Mouse (Mus musculus) CH12.LX (cell line): ENCODE data around the gene Tdrd12. TPM values are rescaled to one million over a fixed set of nuclear protein-coding genes. Genes with fewer than 3 reads are reported as not detected.

Experiments used
- DNase-seq: peaks from one replicate; pipeline ENCODE4 v3.0.0-alpha.2; 2013; ENCODE audit errors: extremely low read depth
- H3K27ac ChIP-seq: 2 replicates; pipeline ENCODE4 v1.5.1; 2012; ENCODE audit warnings: low read depth, mild to moderate bottlenecking, control low read depth, moderate library complexity; ENCODE audit not compliant: insufficient read depth
- H3K27me3 ChIP-seq: replicated peaks from 2 replicates; pipeline ENCODE3; 2012; ENCODE audit warnings: inconsistent platforms
- H3K36me3 ChIP-seq, 2 experiments: replicated peaks in 1 of 2; 2 replicates each; pipeline versions ENCODE3 to v1.6.1; 2012; ENCODE audit warnings: inconsistent platforms in 1 of 2, low read length in 1 of 2, mild to moderate bottlenecking in 1 of 2, mixed read lengths in 1 of 2, moderate library complexity in 1 of 2; ENCODE audit not compliant: control insufficient read depth in 1 of 2, insufficient read depth in 1 of 2
- H3K4me1 ChIP-seq, 2 experiments: 2 replicates each; pipeline ENCODE4 v1.6.1; 2012; ENCODE audit warnings: inconsistent platforms in 1 of 2, moderate library complexity in 1 of 2; ENCODE audit not compliant: insufficient read depth in 2 of 2, control insufficient read depth in 1 of 2
- H3K4me2 ChIP-seq: 2 replicates; pipeline ENCODE4 v1.6.1; 2012; ENCODE audit warnings: low read depth, mild to moderate bottlenecking, control low read depth; ENCODE audit not compliant: poor library complexity, insufficient read depth, severe bottlenecking
- H3K4me3 ChIP-seq, 3 experiments: fragments of 150-350 bp in 1 of 3; sonication (generic) in 1 of 3; replicated peaks in 1 of 3; 2 replicates each; pipeline versions ENCODE3 to v1.5.1; 2011 to 2012; ENCODE audit warnings: low read depth in 2 of 3, low read length in 2 of 3, mild to moderate bottlenecking in 2 of 3, moderate library complexity in 2 of 3, control low read depth in 1 of 3, improper control_type of control experiment in 1 of 3, inconsistent platforms in 1 of 3, mixed read lengths in 1 of 3; ENCODE audit not compliant: poor library complexity in 1 of 3
- H3K79me2 ChIP-seq: replicated peaks from 2 replicates; pipeline ENCODE4 v1.6.1; 2012; ENCODE audit warnings: mild to moderate bottlenecking, moderate library complexity; ENCODE audit not compliant: control insufficient read depth, poor library complexity, insufficient read depth, severe bottlenecking; ENCODE audit errors: extremely low read depth
- H3K9ac ChIP-seq: 2 replicates; pipeline ENCODE4 v1.6.1; 2012; ENCODE audit warnings: low read depth, mild to moderate bottlenecking, control low read depth, moderate library complexity; ENCODE audit not compliant: insufficient read depth
- H3K9me3 ChIP-seq: replicated peaks from 2 replicates; pipeline ENCODE3; 2012; ENCODE audit warnings: low read length, inconsistent platforms, mixed read lengths
- CHD1 ChIP-seq: IDR thresholded peaks from 2 replicates; pipeline ENCODE4 v1.6.1; 2012; ENCODE audit warnings: low read depth, low read length, improper control_type of control experiment, inconsistent platforms
- CHD2 ChIP-seq: IDR thresholded peaks from 2 replicates; pipeline ENCODE4 v1.6.1; 2011; ENCODE audit warnings: low read length, improper control_type of control experiment
- CTCF ChIP-seq, 2 experiments: IDR thresholded peaks in 1 of 2; conservative IDR thresholded peaks in 1 of 2; 2 replicates each; pipeline ENCODE4 v1.5.1; 2011 to 2012; ENCODE audit warnings: low read depth in 2 of 2, low read length in 2 of 2, improper control_type of control experiment in 1 of 2, inconsistent platforms in 1 of 2, mild to moderate bottlenecking in 1 of 2, moderate library complexity in 1 of 2
- ELF1 ChIP-seq: IDR thresholded peaks from 2 replicates; pipeline ENCODE4 v1.6.1; 2014; ENCODE audit warnings: low read depth, mild to moderate bottlenecking, inconsistent platforms, low read length, improper control_type of control experiment
- EP300 ChIP-seq: IDR thresholded peaks from 2 replicates; pipeline ENCODE4 v1.6.1; 2011; ENCODE audit warnings: low read length, improper control_type of control experiment
- ETS1 ChIP-seq: conservative IDR thresholded peaks from 2 replicates; pipeline ENCODE4 v1.6.1; 2012; ENCODE audit warnings: low read depth, mild to moderate bottlenecking, inconsistent platforms, low read length, improper control_type of control experiment, moderate library complexity
- HCFC1 ChIP-seq: IDR thresholded peaks from 2 replicates; pipeline ENCODE4 v1.6.1; 2012; ENCODE audit warnings: low read depth, mild to moderate bottlenecking, inconsistent platforms, low read length, improper control_type of control experiment
- IRF4 ChIP-seq: IDR thresholded peaks from 2 replicates; pipeline ENCODE4 v1.6.1; 2014; ENCODE audit warnings: low read depth, mild to moderate bottlenecking, inconsistent platforms, low read length, improper control_type of control experiment
- JUN ChIP-seq: IDR thresholded peaks from 2 replicates; pipeline ENCODE4 v1.6.1; 2011; ENCODE audit warnings: low read depth, mild to moderate bottlenecking, low read length, improper control_type of control experiment, moderate library complexity; ENCODE audit not compliant: insufficient read depth
- JUND ChIP-seq: conservative IDR thresholded peaks from 2 replicates; pipeline ENCODE4 v1.6.1; 2011; ENCODE audit warnings: low read depth, low read length, improper control_type of control experiment
- KAT2A ChIP-seq: IDR thresholded peaks from 2 replicates; pipeline ENCODE4 v1.6.1; 2012; ENCODE audit warnings: low read length, improper control_type of control experiment, inconsistent platforms; ENCODE audit not compliant: insufficient replicate concordance
- MAFK ChIP-seq: IDR thresholded peaks from 2 replicates; pipeline ENCODE4 v1.6.1; 2011; ENCODE audit warnings: low read length, improper control_type of control experiment; ENCODE audit not compliant: insufficient replicate concordance
- MAX ChIP-seq: IDR thresholded peaks from 2 replicates; pipeline ENCODE4 v1.6.1; 2011; ENCODE audit warnings: low read length, improper control_type of control experiment
- MAZ ChIP-seq: IDR thresholded peaks from 2 replicates; pipeline ENCODE4 v1.6.1; 2012; ENCODE audit warnings: low read depth, mild to moderate bottlenecking, inconsistent platforms, low read length, improper control_type of control experiment, moderate library complexity
- MEF2A ChIP-seq: IDR thresholded peaks from 2 replicates; pipeline ENCODE4 v1.6.1; 2014; ENCODE audit warnings: low read depth, mild to moderate bottlenecking, inconsistent platforms, low read length, improper control_type of control experiment, borderline replicate concordance
- MYC ChIP-seq: IDR thresholded peaks from 2 replicates; pipeline ENCODE4 v1.6.1; 2011; ENCODE audit warnings: low read depth, mild to moderate bottlenecking, improper control_type of control experiment, low read length
- POLR2AphosphoS2 ChIP-seq: IDR thresholded peaks from 2 replicates; pipeline ENCODE4 v1.6.1; 2011; ENCODE audit warnings: low read depth, low read length, improper control_type of control experiment
- SIN3A ChIP-seq: IDR thresholded peaks from 2 replicates; pipeline ENCODE4 v1.6.1; 2012; ENCODE audit warnings: low read length, improper control_type of control experiment, inconsistent platforms
- SMC3 ChIP-seq: IDR thresholded peaks from 2 replicates; pipeline ENCODE4 v1.6.1; 2011; ENCODE audit warnings: low read depth, low read length, improper control_type of control experiment
- TBP ChIP-seq: conservative IDR thresholded peaks from 2 replicates; pipeline ENCODE4 v1.6.1; 2011; ENCODE audit warnings: low read depth, low read length, improper control_type of control experiment
- TCF12 ChIP-seq: IDR thresholded peaks from 2 replicates; pipeline ENCODE4 v1.6.1; 2014; ENCODE audit warnings: low read depth, mild to moderate bottlenecking, inconsistent platforms, low read length, improper control_type of control experiment
- USF1 ChIP-seq: IDR thresholded peaks from 2 replicates; pipeline ENCODE4 v1.6.1; 2014; ENCODE audit warnings: low read depth, mild to moderate bottlenecking, inconsistent platforms, low read length, improper control_type of control experiment
- USF2 ChIP-seq: conservative IDR thresholded peaks from 2 replicates; pipeline ENCODE4 v1.6.1; 2011; ENCODE audit warnings: low read depth, low read length, improper control_type of control experiment
- ZC3H11A ChIP-seq: IDR thresholded peaks from 2 replicates; pipeline ENCODE4 v1.6.1; 2012; ENCODE audit warnings: low read depth, mild to moderate bottlenecking, inconsistent platforms, low read length, improper control_type of control experiment
- ZKSCAN1 ChIP-seq: IDR thresholded peaks from 2 replicates; pipeline ENCODE4 v1.6.1; 2012; ENCODE audit warnings: low read depth, inconsistent platforms, low read length, improper control_type of control experiment, borderline replicate concordance
- ZMIZ1 ChIP-seq: IDR thresholded peaks from 2 replicates; pipeline ENCODE4 v1.6.1; 2012; ENCODE audit warnings: low read depth, mild to moderate bottlenecking, inconsistent platforms, low read length, improper control_type of control experiment
- ZNF384 ChIP-seq: IDR thresholded peaks from 2 replicates; pipeline ENCODE4 v1.6.1; 2012; ENCODE audit warnings: low read depth, low read length, improper control_type of control experiment, inconsistent platforms
- dilution Hi-C: fragments of 300-500 bp; cut with MboI; formaldehyde crosslinking; loops from 2 replicates; pipeline ENCODE4 v1.14.3; 2020; ENCODE audit warnings: low sequenced_read_pairs; ENCODE audit not compliant: extremely low pct_unique_long_range_greater_than_20kb, extremely low pct_ligation_motif_present
- in situ Hi-C: fragments of 300-500 bp; cut with MboI; formaldehyde crosslinking; loops from 3 replicates; pipeline ENCODE4 v1.14.3; 2019; ENCODE audit warnings: low sequenced_read_pairs, low pct_ligation_motif_present, low pct_unique_long_range_greater_than_20kb, mixed read lengths
- polyA plus RNA-seq: library from polyadenylated mRNA; unstranded; fragments of >175 nt; gene quantifications from 2 replicates; pipeline ENCODE4 v1.2.1, GENCODE M21; 2012; ENCODE audit warnings: low read depth; ENCODE audit not compliant: insufficient read length
- total RNA-seq, 2 experiments: library from RNA; depleted of rRNA; stranded (reverse); fragments of 300-350 nt in 1 of 2; fragments of >200 nt in 1 of 2; gene quantifications; 2 replicates each; pipeline ENCODE4 v1.2.3; 2012 to 2014

Tdrd12 gene
- total and polyA plus RNA-seq, 3 experiments = 0.08 to 0.21 (median 0.19) TPM

DNA sequence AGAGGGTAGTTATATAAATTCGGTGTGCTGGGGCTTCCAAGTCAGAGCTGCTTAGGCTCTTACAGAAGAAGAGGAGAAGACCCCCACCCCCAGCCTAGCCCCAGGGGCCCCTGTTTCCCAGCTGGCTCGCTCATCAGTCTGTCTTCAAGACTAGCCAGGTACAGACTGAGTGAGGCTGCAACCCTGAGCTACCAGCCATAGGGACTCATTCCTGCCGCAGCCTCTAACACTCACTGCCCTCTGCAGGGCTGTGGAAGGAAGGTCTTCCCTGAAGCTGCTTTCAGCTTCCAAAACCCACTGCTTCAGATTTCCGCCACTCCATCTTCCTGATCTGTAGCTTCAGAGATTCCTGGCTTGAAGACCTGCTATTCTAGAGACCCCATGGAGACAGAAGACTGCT is 35.5 kb downstream of the Tdrd12 start (continued):
- TF ChIP-seq ZC3H11A (no peak), SMC3 (peak; percentile 33)

DNA sequence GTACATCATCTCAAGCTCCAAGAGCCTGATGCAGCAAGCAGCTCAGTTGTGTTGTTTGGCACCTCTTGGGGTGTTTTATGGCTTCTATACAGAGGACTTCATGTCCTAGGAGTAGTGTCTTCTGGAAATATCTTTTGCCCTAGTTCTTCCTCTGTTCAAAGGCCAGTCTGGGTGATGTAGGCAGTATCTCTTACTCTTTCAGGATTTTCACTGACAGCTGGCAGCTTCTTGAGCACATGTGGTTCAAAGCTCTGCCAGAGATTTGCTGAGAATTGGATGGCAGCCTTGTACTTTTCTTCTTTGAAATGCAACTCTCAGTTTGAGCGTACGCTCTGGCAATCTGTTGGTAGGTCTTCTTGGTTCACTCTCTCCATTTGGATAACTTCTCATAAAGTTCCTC is 40.0 kb downstream of the Tdrd12 start:
- in situ Hi-C loops (loop anchor here (10.0 kb wide), 1 partner anchor 53 kb away; the partner anchor contains the start of gene Slc7a9), dilution Hi-C loops (no loop called here)
- DNase-seq = no peak
- H3K4me1 ChIP-seq = no peaks in the 10 kb centered on the region
- H3K4me2 ChIP-seq = no peak overlapping the region
- no peak overlapping the region for H3K9ac ChIP-seq
- H3K4me3 ChIP-seq = no peak overlapping the region
- TF ChIP-seq HCFC1 = no peak
- no peak for TF ChIP-seq JUN
- no peak for TF ChIP-seq IRF4
- no peak for TF ChIP-seq KAT2A
- no peak for TF ChIP-seq MAZ
- no peak for TF ChIP-seq CHD2
- TF ChIP-seq MAFK = no peak
- no peak for TF ChIP-seq EP300
- no peak for TF ChIP-seq ZNF384
- no peak for TF ChIP-seq ZKSCAN1
- TF ChIP-seq POLR2AphosphoS2 = no peak
- no peak for TF ChIP-seq ZC3H11A
- TF ChIP-seq CHD1 = no peak
- no peak for TF ChIP-seq ZMIZ1
- TF ChIP-seq CTCF (conservative IDR thresholded peaks at IDR 0.05 in 1 of 2, IDR thresholded peaks at IDR 0.05 in 1 of 2; ENCODE audit: low read depth in 2 of 2, low read length in 2 of 2) = no peak
- no peak for TF ChIP-seq ELF1
- no peak for TF ChIP-seq USF2
- TF ChIP-seq MEF2A = no peak
- no peak for TF ChIP-seq SIN3A
- H3K9me3 ChIP-seq = no peaks in the 10 kb centered on the region
- no peaks in the 10 kb centered on the region for H3K79me2 ChIP-seq
- peaks cover 5% of the 10 kb centered on the region for H3K27me3 ChIP-seq
- H3K36me3 ChIP-seq = no peaks in the 10 kb centered on the region
- H3K27ac ChIP-seq = no peak overlapping the region

DNA sequence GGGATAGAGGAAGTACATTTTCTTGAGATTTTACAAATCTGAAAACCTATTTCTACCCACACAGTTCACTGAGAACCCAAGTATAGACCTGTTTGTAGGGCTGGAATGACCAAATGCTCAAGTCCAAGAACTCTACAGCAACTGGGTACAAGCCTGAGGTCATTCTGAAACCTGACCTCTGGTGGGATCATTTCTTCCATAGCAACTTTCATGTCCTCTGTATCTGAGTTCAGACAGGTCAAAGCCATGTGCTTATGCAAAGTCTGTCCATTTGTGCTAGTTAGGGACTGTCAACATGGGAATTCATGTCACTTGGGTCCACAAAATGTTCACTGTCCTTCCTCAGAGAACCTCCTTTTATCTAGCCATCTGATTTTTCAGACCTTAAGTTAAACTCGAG is 46.5 kb downstream of the Tdrd12 start:
- Histone ChIP-seq H3K27ac (no peak overlapping the region), H3K4me2 (no peak overlapping the region), H3K27me3 (no peaks in the 10 kb centered on the region), H3K36me3 (no peaks in the 10 kb centered on the region), H3K9ac (no peak overlapping the region), H3K79me2 (no peaks in the 10 kb centered on the region), H3K4me1 (peaks cover 0 to 2% of the 10 kb centered on the region in 2 experiments; a peak in 1 of 4 replicates), H3K4me3 (no peak overlapping the region), H3K9me3 (no peaks in the 10 kb centered on the region)
- TF ChIP-seq USF1 (no peak), ETS1 (peak; percentile 16; the same call in 1 of the 2 replicates), CTCF (conservative IDR thresholded peaks at IDR 0.05 in 1 of 2, IDR thresholded peaks at IDR 0.05 in 1 of 2; ENCODE audit: low read depth in 2 of 2, low read length in 2 of 2) (no peak), KAT2A (no peak), JUN (peak; percentile 72), ZMIZ1 (no peak), MAX (peak; percentile 70; the same call in 1 of the 2 replicates), ZC3H11A (no peak), IRF4 (0 out of 2 replicates have a peak, but pooled peaks have one; percentile 26), TBP (no peak), MYC (peak; percentile 49; the same call in 1 of the 2 replicates), ELF1 (no peak), JUND (peak; percentile 40; the same call in 1 of the 2 replicates), TCF12 (no peak), EP300 (peak; percentile 56; the same call in 1 of the 2 replicates)
- dilution Hi-C loops (no loop called here), in situ Hi-C loops (loop anchor here (10.0 kb wide), 1 partner anchor 46 kb away; the partner anchor contains the start of gene Slc7a9)
- DNase-seq = no peak
